Mouse (Mus musculus): ENCODE measurements around the gene Tubb1. TPM values are rescaled to one million over a fixed set of nuclear protein-coding genes. Genes with fewer than 3 reads are reported as not detected.

Tubb1 gene
- 0.22 and 0.35 TPM in 2 replicates for polyA plus RNA-seq (2012; rRNA removed)

- DNase-seq (ENCODE audit: low read depth), result no peak
Observed at GRCm38 (mm10) chr2:174450353-174450752, at the start of gene Tubb1. TSS of gene Tubb1 (plus strand) at chr2:174450695.

DNA sequence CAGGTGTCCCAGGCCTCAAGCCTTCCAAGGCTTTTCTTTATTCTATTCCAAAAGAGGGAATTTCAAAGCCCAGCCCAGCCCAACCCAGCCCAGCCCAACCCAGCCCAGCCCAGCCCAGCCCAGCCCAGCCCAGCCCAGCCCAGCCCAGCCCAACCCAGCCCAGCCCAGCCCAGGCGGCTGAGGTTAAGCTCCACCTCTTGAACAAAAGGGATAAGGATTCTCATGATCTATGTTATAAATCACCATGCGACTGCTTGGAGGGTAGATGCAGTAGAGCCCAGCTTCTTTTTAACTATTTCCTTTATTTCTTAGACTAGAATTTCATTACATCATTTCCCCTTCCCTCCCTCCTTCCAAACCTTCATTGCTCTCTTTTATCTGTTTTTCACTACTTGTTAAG lies 40.3 kb upstream of the Tubb1 start:
- no peak for DNase-seq (ENCODE audit: low read depth)

- DNase-seq (ENCODE audit: low read depth), result no peak
Observed at GRCm38 (mm10) chr2:174413127-174413526, 37.4 kb upstream of the Tubb1 start.

DNA sequence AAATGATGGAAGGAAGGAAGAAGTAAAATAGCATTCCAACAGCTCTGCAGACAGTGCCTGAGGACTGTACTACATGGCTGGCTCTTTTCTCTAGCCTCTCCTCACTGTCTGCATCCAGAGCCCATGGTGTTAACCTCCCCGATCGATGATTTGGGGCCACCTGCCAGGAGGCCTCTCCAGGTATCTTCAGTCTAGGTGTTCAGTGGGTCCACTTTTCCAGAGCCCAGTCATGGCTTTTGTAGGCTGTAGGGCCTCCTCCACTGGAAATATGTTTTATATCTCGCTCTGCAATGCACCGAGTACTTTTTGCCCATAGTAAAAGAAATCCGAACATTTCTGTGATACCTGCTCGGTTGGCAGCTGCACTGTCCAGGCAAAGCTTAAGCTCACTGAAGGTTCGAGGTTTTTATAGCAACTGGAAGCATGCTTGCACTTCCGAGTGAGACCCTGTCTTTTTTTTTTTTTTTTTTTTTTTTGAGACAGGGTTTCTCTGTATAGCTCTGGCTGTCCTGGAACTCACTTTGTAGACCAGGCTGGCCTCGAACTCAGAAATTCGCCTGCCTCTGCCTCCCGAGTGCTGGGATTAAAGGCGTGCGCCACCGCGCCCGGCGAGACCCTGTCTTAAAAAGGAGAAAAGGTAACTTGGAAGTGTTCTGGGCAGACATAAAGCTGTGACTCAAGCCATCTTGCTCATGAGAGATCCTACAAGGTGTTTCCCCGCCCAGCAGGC lies 35.3 kb upstream of the Tubb1 start:
- no peak for DNase-seq (ENCODE audit: low read depth)

GRCm38 (mm10) chr2:174415731-174416310 lies 34.7 kb upstream of the Tubb1 start, which contains the start of gene Nelfcd:
TSS of gene Nelfcd (plus strand) at chr2:174415804.
- peak; percentile 42 for DNase-seq (ENCODE audit: low read depth)

DNA sequence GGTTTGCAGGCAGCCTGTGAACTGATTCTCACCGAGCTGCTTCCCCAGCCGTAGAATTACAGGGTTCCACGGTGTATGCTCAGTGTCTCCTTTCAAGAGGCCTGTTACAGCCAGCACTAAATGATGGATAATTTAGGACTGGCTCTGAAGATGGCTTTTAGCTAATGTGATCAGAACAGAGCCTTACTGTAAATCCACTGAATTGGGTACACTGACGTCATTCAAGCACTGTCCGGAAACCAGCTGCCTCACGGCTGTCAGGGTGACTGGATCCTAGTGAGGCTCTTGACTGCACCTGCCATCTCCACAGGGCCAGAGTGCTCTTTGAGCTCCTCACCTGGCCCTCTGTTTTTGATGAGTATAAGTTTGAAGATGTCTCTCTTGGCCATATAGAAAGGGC lies 29.4 kb upstream of the Tubb1 start:
- no peak for DNase-seq (ENCODE audit: low read depth)

- no peak for DNase-seq (ENCODE audit: low read depth)
Observed at GRCm38 (mm10) chr2:174424301-174425085, 26.0 kb upstream of the Tubb1 start.

GRCm38 (mm10) chr2:174426856-174427255 lies 23.6 kb upstream of the Tubb1 start:
- no peak for DNase-seq (ENCODE audit: low read depth)

GRCm38 (mm10) chr2:174428076-174428835 lies 22.2 kb upstream of the Tubb1 start:
- no peak for DNase-seq (ENCODE audit: low read depth)

GRCm38 (mm10) chr2:174428996-174429591 lies 21.4 kb upstream of the Tubb1 start:
- no peak for DNase-seq (ENCODE audit: low read depth)

DNA sequence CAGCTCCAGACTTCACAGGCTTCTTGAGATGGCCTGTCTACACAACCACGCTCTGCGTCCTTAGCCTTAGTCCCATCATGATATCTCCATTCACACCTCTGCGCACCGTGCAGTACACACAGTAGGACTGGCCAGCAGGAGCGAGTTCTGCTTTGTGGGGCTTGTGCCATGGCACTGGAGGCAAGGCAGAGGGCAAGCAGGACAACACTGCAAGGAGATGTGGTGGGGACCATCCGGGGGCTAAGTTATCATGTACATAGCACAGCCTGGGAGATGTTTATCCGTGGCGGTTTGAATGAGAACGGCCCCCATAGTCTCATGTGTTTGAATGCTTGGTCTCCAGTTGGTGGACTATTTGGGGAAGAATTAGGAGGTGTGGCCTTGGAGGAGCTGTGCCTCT lies 15.6 kb upstream of the Tubb1 start:
- no peak for DNase-seq (ENCODE audit: low read depth)

GRCm38 (mm10) chr2:174436076-174436701 lies 14.3 kb upstream of the Tubb1 start:
- DNase-seq (ENCODE audit: low read depth), result no peak

DNA sequence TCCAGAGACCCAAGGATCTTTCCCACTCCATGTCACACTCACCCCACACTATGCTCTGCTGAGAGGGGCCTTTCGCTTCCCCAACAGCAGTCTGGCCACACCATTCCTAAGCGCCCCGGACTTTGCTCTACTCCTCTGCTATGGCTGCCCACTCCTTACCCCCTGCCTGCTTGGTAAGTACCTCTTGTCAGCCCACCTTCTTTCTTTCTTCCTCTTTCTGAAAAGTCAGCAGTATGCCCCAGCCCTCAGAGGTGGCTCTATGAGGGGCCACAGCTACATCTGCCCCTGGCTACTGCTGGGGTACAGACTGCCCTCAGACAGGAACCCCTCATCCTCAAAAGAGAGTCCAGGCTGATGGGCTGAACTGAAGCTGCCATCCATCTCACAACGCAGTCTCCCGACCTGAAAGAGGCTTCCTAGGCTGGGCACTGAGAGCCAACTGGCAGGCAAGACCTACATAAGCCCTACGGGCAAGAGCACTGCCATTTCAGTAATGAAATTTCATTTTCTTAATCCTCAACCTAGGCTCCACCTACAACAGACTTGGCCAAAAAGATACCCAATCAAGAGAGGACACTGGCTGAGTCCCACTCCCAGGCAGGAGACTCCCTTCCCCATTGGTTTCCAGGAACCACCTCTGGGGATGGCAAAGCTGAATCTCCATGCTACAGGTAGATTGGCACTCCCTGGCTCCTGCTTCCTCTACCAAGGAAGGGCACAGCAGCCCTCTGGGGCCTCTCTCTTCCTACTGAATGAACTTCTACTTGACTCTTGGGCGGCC lies 13.4 kb upstream of the Tubb1 start:
- DNase-seq (ENCODE audit: low read depth), result no peak

DNA sequence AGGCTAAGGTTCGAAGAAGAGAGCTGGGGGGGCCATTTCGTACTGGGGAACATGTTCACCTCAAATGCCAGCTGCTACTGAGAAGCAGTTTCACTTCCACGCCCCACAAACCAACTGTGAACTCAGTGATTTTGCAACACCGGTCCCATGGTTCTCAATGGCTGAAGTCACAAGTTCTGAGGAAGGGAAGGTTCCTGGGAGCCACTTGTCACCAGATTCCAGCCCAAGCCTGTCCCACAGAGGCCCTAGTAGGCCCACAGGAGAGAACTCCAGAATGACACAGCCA lies 12.9 kb upstream of the Tubb1 start:
- no peak for DNase-seq (ENCODE audit: low read depth)

- no peak for DNase-seq (ENCODE audit: low read depth)
Observed at GRCm38 (mm10) chr2:174438181-174438580, 12.3 kb upstream of the Tubb1 start.

DNA sequence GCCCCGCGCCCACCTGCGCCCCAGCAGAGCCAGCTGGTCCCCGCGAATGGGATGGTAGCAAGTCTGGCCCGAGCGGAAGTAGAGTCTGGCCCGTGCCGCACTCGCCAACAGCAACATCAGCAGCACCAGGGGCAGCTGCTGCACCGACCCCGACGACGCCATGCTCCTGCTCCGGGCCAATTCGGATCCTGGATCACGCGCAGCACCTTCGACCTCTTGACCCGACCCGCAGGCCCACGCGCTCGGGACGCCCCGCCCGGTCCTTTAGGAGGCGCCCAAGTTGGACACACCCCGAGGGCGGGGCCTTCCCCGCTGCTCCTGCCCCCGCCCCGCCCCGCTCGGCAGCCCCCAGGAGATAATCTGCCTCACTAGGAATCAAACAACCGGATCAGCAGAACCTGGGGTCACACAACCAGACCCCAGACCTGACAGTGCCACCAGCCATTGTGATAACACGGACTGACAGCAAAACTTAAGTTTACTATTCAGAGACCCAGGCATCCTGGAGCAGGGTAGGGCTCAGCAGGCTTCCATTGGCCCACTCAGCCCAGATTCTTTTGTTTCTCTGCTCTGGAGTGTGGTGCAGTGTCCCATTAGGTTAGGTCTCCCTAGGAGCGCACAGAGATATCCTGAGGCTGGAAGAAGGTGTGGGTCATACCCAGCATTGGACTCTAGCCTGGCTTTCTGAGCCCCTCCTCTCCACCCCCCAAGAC lies 11.6 kb upstream of the Tubb1 start, which contains the start of gene Ctsz:
Gene Ctsz, minus strand, starts transcription at position 303 of the 713 bp plus-strand sequence.
- no peak for DNase-seq (ENCODE audit: low read depth)

DNA sequence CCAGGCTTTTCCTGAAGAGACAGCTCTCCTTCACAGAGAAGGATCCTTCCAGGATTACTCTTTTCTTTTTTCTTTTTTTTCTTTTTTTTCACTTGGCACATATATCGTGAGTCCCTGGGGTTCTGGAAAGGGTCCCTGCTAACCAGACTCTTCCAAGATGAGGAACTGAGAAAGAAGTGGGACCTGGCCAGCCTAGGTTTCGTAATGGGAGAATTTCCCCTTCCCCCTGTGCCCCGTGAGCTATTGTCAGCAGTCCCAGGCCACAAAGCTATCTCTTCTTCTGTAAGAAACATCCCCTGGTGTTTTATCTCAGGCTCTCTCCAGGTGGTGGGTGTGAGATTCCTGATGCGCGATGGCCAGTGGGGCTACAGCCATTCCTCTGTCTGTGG lies 11.1 kb upstream of the Tubb1 start:
- DNase-seq (ENCODE audit: low read depth), result no peak

DNA sequence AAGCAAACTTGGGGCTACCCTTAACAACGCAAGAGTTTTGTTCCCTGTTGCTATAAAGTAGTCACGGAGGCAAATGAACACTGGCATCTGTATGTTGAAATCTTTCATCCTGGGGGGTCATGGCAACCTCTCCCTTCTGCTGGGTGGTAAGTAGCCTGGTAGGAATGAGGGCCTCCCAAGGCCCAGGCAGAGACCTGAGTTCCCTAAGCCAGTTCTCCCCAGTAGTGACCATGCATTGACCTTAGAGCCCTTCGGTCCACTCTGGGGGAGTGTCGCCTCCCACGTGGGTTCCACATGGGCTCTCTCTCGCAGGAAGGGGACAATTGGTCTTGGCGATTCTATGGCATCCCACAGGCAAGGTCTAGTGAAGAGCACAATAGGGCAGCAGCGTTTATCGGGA lies 10.5 kb upstream of the Tubb1 start:
- DNase-seq (ENCODE audit: low read depth), result no peak

- no peak for DNase-seq (ENCODE audit: low read depth)
Observed at GRCm38 (mm10) chr2:174441898-174442297, 8.6 kb upstream of the Tubb1 start.

GRCm38 (mm10) chr2:174442460-174442859 lies 8.0 kb upstream of the Tubb1 start:
- no peak for DNase-seq (ENCODE audit: low read depth)

Data from gonadal fat pad, adult 2 months (tissue).